Mouse (Mus musculus): Measurements from ENCODE around the gene Myzap.
"Not testable (repeated sequence)": the region's sequence is repeated elsewhere in the genome, so short reads cannot be mapped to it uniquely, and the experiment has no call there.

Myzap gene

DNA sequence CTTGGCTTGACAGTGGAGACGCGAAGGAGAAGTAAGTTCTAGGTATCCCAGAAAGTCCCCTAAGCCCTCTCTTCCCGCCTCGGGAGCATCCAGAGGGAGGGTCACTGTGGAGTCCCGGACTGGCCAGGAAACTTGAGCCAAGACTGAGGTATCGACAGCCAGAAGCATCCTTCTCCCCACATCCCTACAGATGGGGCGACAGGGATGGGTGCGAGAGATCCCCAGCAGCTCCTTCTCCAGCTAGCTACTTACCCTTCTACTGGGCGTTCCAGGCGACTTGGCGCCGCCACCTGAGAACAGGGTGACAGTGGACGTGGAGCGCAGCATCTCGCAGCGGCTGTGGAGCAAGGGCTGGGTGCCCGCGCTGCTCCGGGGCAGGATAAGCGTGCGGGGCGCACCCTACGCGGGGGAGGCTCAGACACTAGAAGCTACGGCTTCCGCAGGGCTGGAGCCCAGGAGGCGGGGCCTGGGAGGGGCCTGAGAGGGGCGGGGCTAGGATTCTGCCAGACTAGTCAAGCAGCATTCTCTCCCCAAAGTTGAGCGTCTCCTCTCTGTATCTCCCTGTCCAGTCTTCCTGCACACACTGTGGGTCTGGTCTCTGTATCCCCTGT lies at the start of gene Myzap:
Gene Myzap (minus strand): TSS at position 423 of the 611 bp plus-strand sequence.
- DNase-seq (ENCODE audit: low spot score in 2 of 2) = peak; percentile 86 to 89

DNA sequence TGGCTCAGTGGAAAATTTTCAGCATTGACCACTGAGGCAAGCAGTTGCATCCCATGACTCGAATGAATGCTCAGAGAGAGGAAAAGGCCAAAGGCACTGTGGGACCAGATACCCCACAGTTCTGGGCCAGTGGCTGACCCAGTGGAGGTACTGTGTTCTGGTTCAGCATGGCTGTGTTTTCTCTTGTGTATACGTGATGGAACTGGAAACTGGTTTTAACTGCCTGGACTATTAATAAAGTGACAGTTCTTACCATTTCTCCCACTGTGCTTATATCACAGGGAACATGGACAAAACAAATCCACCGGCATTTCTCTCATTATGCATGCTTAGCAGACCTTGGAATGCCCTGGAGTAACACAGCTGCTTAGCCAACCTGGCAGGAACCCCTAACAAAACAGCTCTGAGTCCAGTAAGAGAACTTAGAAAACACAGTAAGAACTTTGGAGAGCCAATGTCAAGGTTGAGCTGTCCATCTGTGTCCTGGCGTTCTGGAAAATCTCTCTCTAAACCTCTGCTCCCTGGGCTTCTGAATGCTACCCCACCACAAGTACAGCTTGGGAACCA lies 48.3 kb upstream of the Myzap start:
- no peak for DNase-seq (ENCODE audit: low spot score in 2 of 2)

DNA sequence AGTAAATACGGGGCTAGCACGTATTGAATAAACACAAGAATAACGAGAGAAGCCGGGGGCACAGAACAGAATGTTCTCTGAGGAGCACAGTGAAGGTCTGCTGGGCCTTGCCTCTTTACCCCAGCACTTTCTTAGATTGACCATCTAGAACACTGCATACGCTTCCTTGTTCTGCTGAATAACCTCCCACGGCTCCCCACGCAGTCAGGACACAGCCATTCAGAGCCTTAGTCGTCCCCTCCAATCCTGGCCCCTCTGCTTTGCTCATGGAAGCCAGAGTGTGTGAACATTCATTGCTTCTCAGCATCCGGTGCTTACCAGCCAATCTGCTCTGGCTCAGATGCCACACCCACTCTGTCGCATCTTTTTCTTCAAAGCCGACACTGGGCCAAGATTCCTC lies 46.0 kb upstream of the Myzap start:
- DNase-seq (ENCODE audit: low spot score in 2 of 2) = no peak

DNA sequence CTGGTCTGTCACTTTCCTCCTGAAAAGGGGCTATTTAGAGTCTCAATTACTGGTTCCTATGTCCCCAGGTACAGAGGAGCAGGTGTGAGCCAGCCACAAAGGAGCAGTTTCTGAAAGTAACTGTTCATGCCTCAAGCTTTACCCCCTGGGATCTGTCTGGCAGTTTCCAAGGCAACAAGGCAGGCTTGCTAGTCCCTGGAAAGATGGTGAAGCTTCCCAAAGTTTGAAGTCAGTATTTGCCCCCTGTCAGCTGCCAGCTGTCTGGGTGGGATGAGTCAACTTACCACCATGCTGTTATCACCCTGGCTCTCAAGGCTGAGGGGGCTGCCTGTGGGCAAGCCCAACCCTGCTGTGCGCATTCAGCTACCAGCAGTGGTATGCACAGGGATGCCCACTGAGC lies 44.7 kb upstream of the Myzap start:
- no peak for DNase-seq (ENCODE audit: low spot score in 2 of 2)

DNA sequence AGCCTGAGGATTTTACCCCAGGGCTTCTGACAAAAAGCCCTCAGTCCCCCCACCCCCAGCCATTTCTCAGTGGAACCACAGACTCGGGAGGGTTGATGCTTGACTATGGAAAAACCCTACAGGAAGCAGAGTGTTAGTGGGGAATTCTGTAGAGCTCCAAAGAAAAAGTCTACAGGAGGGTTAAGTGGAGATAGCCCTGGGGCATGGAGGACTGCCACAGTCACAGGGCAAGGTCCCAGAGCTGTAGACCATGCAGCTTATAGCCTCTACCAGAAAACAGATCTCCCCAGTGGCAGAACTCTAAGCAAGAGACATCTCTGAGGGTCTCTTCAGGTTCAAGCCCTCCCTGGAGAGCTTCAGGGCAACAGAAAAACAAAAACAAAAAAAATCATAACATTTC lies 43.5 kb upstream of the Myzap start:
- no peak for DNase-seq (ENCODE audit: low spot score in 2 of 2)

DNA sequence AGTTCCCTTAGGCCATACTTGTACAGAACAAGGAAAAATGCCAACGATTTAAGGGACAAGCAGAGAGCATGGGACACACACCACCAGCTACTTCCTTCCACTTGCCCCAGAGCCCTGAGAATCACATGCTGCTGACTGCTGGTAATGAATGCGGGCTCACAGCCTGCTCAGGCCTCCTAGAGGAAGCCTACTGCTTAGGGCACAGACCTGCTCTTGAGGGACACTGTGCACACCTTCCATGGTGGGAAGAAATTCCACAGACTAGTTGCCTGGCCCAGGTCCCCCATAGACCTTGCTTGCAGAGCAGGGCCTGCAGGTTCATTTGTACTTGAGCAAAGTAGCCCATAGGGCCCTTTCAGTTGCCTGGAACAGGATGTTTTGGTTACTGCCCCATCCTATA lies 42.8 kb upstream of the Myzap start:
- no peak for DNase-seq (ENCODE audit: low spot score in 2 of 2)

DNA sequence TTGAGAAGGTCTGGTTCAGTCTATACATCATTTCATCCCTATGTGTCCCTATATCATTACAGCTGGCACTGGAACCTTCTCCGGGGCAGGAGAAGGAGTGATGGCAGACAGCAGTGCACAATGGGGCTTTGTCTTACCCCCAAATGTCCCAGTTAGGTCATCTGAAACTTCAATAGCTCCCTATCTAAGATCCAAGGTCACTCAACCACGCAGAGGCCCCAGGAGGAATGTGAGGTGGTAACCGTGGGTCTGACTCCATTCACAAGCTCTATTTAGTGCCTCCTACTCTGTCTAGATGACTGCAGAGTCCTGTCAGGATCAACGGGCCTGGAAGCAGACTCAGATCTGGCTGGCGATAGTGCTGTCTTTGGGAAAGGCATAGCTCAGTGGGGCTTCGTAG lies 36.8 kb upstream of the Myzap start:
- no peak for DNase-seq (ENCODE audit: low spot score in 2 of 2)

DNA sequence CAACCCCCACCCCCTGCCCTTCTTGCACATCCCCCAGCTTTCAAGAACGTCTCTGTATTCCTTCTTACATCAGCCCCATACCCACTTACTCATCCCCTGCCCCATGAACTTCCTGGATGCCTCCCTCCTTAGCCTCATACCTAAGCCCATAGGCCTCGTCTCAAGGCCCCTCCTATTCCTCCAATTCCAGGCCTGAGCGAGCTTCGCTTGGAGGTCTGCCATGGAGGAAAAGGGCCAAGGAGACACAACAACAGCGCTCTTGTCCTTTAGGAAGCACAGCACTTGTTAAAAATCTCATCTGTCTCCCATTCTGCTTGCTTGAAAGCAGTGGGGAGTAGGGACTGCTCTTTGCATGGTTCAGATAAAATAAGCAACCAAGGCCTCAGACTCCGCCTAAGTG lies 36.1 kb upstream of the Myzap start:
- DNase-seq (ENCODE audit: low spot score in 2 of 2) = no peak

DNA sequence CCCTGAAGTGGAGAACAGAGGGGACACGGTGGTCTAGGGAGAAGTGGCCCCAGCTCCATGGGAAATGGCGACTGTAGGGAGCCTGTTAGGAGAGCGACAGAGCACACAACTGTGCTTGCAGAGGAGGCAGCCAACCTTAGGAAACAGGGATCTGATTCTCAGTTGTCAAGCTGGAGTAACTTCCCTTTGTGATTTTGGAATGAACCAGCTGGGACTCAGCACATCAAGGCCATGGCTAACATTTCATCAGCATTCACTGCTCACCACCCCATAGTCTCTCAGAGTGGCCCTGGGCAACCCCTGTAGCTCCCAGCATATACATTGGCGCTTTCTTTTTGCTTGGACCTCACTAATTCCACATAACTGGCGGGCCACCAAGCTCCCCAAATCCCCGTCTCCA lies 33.8 kb upstream of the Myzap start:
- DNase-seq (ENCODE audit: low spot score in 2 of 2) = no peak

DNA sequence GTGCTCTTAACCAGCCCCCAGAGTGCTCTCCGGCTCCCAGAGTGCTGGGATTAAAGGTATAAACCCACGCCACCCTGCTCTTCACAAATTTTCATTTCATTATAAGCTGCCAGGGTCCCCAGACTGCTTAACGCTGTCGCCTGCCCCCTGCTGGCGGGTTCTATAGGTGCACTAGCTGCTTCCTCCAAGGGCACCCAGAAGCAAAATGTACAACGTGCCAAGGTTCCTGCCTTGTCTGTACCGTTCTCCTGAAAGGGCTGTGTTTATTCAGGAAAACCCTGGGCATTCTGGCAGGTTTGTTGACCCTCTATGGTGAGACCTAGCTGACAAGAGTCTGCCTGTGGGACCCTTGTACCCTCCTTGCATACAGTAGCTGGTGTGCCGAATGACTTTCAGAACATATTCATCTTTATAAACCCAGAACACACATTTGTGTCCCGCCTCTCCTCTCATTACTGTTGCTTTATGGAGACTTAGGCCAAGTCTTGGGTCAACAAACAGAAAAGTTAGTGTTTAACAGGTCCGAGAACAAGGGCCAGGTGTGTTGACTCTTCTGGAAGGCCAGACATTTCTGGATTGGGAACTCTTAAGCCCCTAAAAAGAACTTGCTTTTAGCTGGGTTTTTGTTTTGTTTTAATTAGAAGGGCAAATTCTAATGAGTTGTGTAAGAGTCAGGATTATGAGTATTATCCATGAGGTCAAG lies 32.8 kb upstream of the Myzap start:
- peak; percentile 52 to 86 for DNase-seq (ENCODE audit: low spot score in 2 of 2)

DNA sequence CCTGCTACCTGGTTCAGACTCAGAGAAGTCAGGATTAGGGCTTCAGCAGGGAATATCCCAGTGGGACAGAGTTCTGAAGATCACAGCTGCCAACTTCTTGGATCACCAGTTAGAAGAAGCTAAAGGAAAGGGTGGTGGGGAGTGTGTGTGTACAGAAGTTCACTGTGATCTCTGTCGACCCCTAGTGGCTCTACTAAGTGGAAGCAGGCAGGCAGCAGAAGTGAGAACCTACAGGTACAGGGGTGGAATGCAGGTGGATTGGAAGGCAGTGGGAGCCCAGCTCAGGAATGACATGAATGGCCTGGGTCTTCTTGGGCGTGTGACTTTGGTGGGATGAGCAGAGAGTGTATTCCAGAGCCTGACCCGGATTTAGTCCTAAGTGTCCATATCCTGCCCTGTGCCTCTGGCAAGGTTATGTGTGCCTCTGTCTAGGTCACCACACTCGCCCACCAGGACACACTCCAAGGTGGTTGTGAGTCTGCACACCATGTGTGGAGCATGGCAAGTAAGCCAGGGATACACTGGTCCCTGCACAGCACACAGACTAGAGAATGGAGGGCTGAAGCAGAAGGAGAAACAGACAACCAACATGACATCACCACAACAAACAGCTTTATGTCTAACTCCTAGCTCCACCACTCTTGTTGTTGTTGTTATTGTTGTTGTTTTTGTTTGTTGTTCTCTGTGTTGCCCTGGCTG lies 31.9 kb upstream of the Myzap start:
- no peak for DNase-seq (ENCODE audit: low spot score in 2 of 2)

DNA sequence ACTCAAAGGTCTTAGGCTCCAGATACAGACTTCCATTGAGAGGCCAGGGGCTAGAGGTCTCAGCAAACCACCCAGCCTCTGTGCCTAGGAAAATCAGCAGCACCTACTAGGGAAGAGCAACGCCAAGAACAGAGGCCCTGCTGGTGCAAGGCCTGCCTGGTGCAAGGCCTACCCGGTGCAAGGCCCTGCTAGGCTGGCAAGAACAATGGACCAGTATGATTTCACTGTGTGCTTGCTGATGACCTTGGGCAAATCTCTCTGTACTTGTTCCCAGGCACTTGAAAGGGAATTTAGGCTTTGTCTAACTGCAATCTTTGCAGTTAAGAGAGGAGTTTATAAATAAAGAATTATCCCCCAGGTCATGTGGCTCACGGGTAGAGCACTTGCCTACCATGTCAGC lies 30.4 kb upstream of the Myzap start:
- no peak for DNase-seq (ENCODE audit: low spot score in 2 of 2)

DNA sequence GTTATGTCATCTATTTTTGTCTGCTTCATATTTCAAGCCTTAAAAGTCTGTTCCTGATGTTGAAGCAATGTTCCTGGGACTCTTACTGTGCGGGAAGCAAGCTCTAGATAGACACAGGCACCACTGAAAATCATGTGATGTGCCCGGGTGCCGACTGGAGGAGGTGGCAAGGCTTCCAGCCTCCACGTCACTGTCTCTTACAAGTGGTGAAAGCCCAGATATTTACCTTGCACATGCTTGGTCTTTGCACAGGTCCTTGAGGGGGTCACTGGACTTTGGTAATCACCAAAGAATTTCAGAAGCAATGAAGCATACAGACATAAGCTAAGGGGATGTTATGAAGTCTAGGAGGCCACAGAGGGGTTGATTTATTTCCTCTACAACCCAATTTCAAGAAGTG lies 29.8 kb upstream of the Myzap start:
- no peak for DNase-seq (ENCODE audit: low spot score in 2 of 2)

DNA sequence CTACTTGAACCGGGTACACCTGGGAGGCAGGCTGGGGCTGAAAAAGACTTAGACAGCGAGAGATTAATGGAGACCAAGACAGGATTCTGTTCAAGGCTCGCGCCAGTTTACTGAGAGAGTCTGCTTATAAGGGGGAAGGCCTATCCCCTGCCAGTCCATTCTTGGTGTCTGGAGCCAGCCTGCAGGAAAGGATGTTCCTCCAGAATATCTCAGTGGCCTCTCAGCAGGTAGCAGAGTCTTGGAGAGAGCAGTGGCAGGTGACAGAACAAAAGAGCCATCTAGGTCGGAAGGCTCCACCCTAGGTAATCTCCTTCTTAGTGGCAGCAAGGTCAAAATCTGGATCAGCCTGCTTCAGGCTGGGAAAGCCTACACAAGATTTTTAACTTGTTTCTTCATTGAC lies 28.0 kb upstream of the Myzap start:
- not testable (repeated sequence) for DNase-seq (ENCODE audit: low spot score in 2 of 2)

DNA sequence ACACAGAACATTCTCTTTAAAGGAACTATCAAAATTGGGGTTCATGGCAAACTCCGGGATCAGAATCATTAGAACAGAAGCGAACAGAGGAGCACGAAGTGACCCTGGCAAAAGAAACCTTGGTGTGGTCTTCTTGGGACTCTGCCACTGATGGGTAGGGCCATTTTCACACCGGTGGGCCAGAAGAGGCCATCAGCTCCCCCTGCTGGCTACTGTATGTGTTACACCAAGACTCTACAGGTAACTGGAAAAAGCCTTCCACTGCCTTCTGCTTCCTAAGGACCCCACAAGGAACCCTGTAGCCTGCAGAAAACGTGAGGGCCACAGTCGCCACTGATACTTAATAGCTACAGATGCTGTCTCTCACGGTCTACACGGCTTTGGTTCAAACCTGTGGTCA lies 25.2 kb upstream of the Myzap start:
- DNase-seq (ENCODE audit: low spot score in 2 of 2) = peak in 1 of 2 experiments; percentile 78

DNA sequence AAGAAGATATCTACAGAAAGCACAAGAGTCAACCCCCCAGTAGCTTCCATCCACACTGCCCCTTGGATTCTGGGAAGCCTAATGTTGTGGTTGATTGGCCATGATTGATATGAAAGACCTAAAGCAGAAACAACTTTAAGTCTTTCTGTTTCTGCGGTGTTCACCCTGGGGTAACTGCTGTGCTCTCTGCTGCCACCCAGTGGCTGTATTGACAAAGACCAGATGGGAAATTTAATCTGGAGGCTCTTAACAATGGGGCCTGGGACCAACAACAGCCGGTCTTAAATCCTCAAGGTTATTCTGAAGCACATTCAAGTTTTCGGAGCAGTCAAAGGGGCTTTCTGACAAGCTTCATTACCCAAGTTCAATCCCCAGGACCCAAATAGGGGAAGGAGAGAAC lies 24.0 kb upstream of the Myzap start:
- peak; percentile 69 to 89 for DNase-seq (ENCODE audit: low spot score in 2 of 2)

DNA sequence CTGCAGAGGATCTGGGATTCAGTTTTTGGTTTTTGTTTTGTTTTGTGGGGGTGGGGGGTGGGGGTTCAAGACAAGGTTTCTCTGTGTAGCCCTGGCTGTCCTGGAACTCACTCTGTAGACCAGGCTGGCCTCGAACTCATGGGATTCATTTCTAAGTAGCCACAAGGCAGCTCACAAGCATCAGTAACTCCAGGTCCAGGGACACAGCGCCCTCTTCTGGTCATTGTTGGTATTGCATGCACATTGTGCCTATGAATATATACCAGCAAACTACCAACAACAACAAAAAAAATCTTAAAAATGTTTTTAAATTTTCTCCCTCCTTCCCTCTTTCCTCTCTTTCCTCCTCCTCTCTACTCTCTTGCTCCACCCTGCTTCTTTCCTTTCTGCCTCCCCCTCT lies 22.5 kb upstream of the Myzap start:
- DNase-seq (ENCODE audit: low spot score in 2 of 2) = peak; percentile 47 to 84

DNA sequence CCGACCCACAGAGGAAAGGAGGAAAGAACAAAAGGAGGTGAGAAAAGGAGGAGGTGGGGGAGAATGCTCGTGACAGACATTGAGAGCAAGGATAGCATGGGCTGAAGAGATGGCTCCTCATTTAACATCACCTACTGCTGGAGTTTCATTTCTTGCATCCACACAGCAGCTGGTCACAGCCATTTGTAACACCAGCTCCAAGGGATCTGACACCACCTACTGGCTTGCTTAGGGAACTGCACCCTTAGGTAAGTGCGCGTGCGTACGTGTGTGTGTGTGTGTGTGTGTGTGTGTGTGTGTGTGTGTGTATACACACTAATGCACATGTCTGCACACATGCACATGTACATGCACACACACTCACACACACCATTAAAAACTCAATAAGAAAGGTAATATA lies 20.8 kb upstream of the Myzap start:
- DNase-seq (ENCODE audit: low spot score in 2 of 2) = no peak

DNA sequence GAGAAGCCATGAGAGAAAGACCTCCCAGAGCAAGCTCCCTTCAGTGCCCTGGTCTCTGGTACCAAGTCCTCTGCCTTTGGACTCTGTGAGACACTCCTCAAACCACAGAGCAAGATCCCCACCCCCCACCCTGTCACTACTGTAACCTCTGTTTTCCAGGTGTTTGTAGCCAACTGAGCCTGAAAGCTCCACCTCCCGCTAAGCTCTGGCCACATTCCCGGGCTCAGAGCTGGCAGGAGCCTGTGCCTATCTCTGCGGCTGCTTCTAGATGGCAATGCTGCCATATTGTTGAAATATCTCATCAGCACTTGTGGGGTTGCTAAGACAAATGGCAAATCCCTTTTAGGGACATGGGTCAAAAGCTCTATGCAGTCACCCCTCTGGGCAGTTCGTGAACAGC lies 19.7 kb upstream of the Myzap start:
- DNase-seq (ENCODE audit: low spot score in 2 of 2) = no peak

DNA sequence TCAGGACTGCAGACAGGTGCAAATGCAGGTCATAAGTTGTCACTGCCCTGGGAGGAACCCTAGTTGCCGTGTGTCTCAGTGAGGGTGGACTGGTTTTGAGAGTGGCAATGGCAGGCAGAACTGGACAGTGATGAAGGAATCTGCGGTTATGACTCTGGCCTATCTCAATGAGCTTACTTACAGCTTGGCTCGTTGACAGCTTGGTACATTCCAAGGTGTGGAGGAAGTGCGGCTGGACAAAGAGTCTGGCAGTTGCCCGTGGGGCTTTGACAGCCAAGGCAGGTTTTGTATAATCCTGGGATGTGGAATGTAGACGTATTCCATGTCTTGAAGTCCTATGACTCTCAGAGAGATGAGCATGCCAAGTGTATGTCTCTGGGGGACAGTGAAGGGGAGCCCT lies 16.9 kb upstream of the Myzap start:
- DNase-seq (ENCODE audit: low spot score in 2 of 2) = no peak

DNA sequence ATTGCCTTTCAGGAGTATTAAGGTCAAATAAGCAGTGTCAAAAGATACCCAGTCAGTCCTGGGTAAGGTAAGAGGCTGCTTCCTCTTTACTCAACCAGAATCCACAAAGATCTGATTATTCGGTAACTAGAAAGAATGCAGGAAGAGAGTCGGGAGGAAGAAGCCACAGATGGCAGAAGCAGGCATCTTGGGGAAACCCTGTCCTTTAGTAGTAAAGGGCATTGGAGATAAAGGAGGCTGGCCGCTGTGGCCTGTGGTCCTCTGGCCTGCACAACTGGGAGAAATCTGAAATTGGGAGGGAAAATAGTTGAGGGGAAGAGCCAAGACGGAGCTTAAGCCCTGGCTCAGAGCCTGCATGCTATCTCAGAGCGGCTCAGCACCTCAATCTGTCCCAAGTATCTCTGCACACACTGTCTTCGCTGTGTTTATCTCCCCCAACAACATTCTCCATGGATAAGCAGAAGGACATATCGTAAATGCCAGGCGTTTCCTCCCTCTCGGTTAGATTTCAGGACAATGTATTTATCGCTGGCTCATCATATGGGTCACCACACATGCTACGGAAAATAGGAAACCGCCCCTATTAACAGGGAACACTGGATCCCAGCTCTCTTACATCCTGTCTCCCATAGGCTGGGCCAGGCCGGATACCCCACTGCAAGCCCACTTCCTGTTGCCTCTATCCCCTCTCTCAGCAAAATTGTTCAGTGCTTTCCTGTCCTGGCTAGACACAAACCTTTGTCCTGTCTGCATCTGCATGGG lies 14.3 kb upstream of the Myzap start:
- no peak for DNase-seq (ENCODE audit: low spot score in 2 of 2)

Measured in spleen, postnatal 4 days (tissue).